Mouse (Mus musculus) heart, adult 2 months (tissue): ENCODE measurements around the gene Hexdc. TPM values are rescaled to one million over a fixed set of nuclear protein-coding genes. Genes with fewer than 3 reads are reported as not detected.

ENCODE experiments used
- DNase-seq, 2 experiments: peaks; one replicate each; pipeline ENCODE4 v3.0.0; 2021
- H3K27ac ChIP-seq: fragments of 200-600 bp; 2 replicates; pipeline ENCODE4 v1.8.1; 2022
- H3K27me3 ChIP-seq: fragments of 200-500 bp; 2 replicates; pipeline ENCODE4 v1.6.1; 2012; ENCODE audit warnings: mild to moderate bottlenecking, low read length, inconsistent platforms, mixed read lengths; ENCODE audit not compliant: control insufficient read depth, insufficient read depth
- H3K36me3 ChIP-seq: fragments of 200-500 bp; 2 replicates; pipeline ENCODE4 v1.6.1; 2012; ENCODE audit warnings: low read length, inconsistent platforms; ENCODE audit not compliant: control insufficient read depth, insufficient read depth
- H3K4me1 ChIP-seq: fragments of 200-500 bp; 2 replicates; pipeline ENCODE4 v1.6.1; 2011; ENCODE audit warnings: low read length; ENCODE audit not compliant: control insufficient read depth, insufficient read depth
- H3K4me3 ChIP-seq: fragments of 200-600 bp; 2 replicates; pipeline ENCODE4 v1.8.1; 2022
- H3K79me2 ChIP-seq: fragments of 200-500 bp; replicated peaks from 2 replicates; pipeline ENCODE4 v1.6.1; 2012; ENCODE audit warnings: mild to moderate bottlenecking, inconsistent platforms, low read length, moderate library complexity, mixed read lengths; ENCODE audit not compliant: control insufficient read depth, insufficient read depth
- H3K9ac ChIP-seq: fragments of 200-500 bp; 2 replicates; pipeline ENCODE4 v1.6.1; 2012; ENCODE audit warnings: low read depth, mild to moderate bottlenecking, control low read depth, inconsistent platforms, low read length, mixed read lengths
- CTCF ChIP-seq: fragments of 200-600 bp; IDR thresholded peaks from 2 replicates; pipeline ENCODE4 v1.8.1; 2022; ENCODE audit warnings: antibody characterized with exemption, mild to moderate bottlenecking, moderate library complexity
- EP300 ChIP-seq: fragments of 200-500 bp; IDR thresholded peaks from 2 replicates; pipeline ENCODE4 v1.6.1; 2011; ENCODE audit warnings: low read depth, low read length, control low read depth; ENCODE audit not compliant: insufficient read depth
- POLR2A ChIP-seq: fragments of 200-500 bp; IDR thresholded peaks from 2 replicates; pipeline ENCODE4 v1.6.1; 2011; ENCODE audit warnings: mild to moderate bottlenecking, low read depth, low read length, control low read depth; ENCODE audit not compliant: insufficient read depth
- WGBS: fragments of 180-500 bp; shearing (Covaris S2); methylation state at CpG from one replicate; pipeline ENCODE4 v1.1.7; 2018; 5-methylcytosine and 5-hydroxymethylcytosine counted together
- intact Hi-C: fragments of 180-260 bp; cut with DNase I; formaldehyde crosslinking; loops from one replicate; pipeline ENCODE4 v1.15.1; 2025
- polyA plus RNA-seq: library from polyadenylated mRNA; depleted of rRNA; stranded (reverse); fragments of >200 nt; gene quantifications from 2 replicates; pipeline ENCODE4 v1.2.3, GENCODE M21; 2012; rRNA removed
- total RNA-seq, 2 experiments: library from RNA; stranded (reverse); gene quantifications; 2 replicates each; pipeline ENCODE4 v1.2.3; 2021

Gene Hexdc
- total and polyA plus RNA-seq, 3 experiments, result 6.7 to 10.1 (median 7.6) TPM

- TF ChIP-seq EP300 (no peak), POLR2A (no peak), CTCF (no peak)
- H3K4me1 ChIP-seq, result peaks cover 4% of the 10 kb centered on the region
- no peak overlapping the region for H3K4me3 ChIP-seq
- H3K27ac ChIP-seq, result no peak overlapping the region
- peaks cover 1% of the 10 kb centered on the region; the same call in 1 of the 2 replicates for H3K79me2 ChIP-seq
- H3K9ac ChIP-seq, result no peak overlapping the region
- no peak for DNase-seq
- H3K36me3 ChIP-seq, result peaks cover 27% of the 10 kb centered on the region
- H3K27me3 ChIP-seq, result no peaks in the 10 kb centered on the region
- intact Hi-C loops, result loop anchor here (2.0 kb wide), 1 partner anchor 19 kb away; the partner anchor contains the start of gene Foxk2
- 58% methylated on average over 2 of the region's 2 CpGs for whole genome bisulfite sequencing
Measured at GRCm38 (mm10) chr11:121239669-121240068, 35.4 kb downstream of the Hexdc start.

- Histone ChIP-seq H3K36me3 (no peaks in the 10 kb centered on the region), H3K27me3 (no peaks in the 10 kb centered on the region), H3K79me2 (no peaks in the 10 kb centered on the region), H3K4me3 (no peak overlapping the region), H3K9ac (no peak overlapping the region), H3K4me1 (no peaks in the 10 kb centered on the region), H3K27ac (no peak overlapping the region)
- TF ChIP-seq CTCF (no peak), EP300 (no peak), POLR2A (no peak)
- no peak for DNase-seq
- 76% methylated on average over 8 of the region's 8 CpGs for WGBS
- intact Hi-C loops, result no loop called here
Measured at GRCm38 (mm10) chr11:121250196-121250595, 46.0 kb downstream of the Hexdc start.

DNA sequence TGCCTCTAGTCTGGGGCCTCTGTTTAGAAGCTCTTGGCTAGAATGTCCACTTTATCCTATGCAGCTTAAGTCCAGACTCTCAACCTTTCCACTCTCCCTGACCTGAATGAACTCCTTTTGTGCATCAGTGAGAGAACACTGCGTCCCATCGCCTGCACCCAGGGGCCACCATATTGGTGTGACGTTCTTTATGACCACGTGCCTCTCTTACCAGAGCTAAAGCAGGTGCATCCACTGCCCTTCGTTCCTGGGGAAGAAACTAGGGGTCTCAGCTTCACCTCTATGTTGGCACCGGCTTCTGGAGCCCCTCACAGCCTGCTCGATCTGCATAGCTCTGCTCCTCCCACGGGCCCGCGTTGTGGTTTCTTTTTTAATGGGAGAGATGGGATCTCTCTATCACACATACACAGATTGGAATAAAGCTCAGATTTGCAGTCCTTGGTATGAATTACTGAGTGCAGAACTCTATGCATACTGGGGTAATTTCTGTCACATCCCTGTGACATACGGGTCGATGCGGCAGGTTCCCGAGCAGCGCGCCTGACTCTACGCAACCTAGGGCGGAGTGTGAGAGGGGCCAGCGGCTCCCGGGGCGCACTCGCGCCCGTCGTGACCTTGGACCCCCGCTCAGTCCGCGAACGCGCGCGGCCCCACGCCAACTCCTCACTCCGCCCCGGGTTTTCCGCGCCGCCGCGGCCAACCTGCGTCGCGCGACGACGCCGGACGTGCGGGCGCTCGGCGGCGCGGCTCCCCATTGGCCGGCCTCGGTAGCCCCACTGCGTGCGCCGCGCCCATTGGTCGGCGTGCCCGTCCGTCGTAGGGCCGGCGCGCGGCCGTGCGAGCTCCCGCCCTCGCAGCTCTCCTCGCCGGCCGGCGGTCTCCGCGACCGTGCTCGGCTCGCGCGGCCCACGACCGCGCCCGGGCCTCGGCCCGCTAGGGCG lies 55.2 kb downstream of the Hexdc start, which contains the start of gene Foxk2:
Foxk2 (plus strand) TSS at position 831 of the 941 bp plus-strand sequence.
- H3K27ac ChIP-seq, result peak within 1 kb of the TSS; percentile 86
- H3K4me1 ChIP-seq, result peaks cover 5% of the 10 kb centered on the region
- peak; percentile 47; the same call in 1 of the 2 replicates for TF ChIP-seq POLR2A
- 0 out of 2 replicates have a peak, but pooled peaks have one; percentile 12 for TF ChIP-seq EP300
- no peak for TF ChIP-seq CTCF
- H3K27me3 ChIP-seq, result no peaks in the 10 kb centered on the region
- 4% methylated on average over 91 of the region's 91 CpGs for WGBS
- peak within 1 kb of the TSS; percentile 97 for H3K9ac ChIP-seq
- intact Hi-C loops, result loop anchor here (2.0 to 10.0 kb wide), 2 partner anchors 19 to 425 kb away; no protein-coding TSS in a partner anchor
- H3K79me2 ChIP-seq, result peaks cover 9% of the 10 kb centered on the region
- DNase-seq, result peak; percentile 96
- peaks cover 7% of the 10 kb centered on the region; the same call in 1 of the 2 replicates for H3K36me3 ChIP-seq
- H3K4me3 ChIP-seq, result peak within 1 kb of the TSS; percentile 91

DNA sequence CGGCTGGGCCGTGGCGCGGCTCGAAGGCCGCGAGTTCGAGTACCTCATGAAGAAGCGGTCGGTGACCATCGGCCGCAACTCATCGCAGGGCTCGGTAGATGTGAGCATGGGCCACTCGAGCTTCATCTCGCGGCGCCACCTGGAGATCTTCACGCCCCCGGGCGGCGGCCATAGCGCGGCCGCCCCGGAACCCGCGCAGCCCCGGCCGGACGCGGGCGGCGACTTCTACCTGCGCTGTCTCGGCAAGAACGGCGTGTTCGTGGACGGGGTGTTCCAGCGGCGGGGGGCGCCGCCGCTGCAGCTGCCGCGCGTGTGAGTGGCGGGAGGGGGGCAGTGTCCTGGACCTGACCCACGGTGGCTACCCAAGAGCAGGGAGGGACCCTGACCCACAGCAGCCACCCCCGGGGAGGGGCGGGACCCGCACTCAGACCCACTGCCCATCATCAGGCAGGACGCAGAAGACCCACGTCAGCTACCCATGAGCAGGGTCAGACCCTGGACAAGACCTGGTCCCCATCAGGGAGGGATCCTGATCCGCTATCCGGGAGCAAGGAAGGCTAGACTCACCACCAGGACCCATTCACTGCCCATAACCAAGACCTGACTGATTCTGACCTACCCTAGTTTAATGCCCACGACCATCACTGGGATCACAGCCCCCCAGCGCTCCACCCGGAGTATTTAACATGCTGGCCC lies 56.1 kb downstream of the Hexdc start:
- peak; percentile 46 to 60 for DNase-seq
- Histone ChIP-seq H3K27ac (peak overlapping the region; percentile 67), H3K4me3 (peak overlapping the region; percentile 91), H3K9ac (peak overlapping the region; percentile 97), H3K79me2 (peaks cover 9% of the 10 kb centered on the region), H3K4me1 (peaks cover 5% of the 10 kb centered on the region), H3K36me3 (peaks cover 7% of the 10 kb centered on the region; the same call in 1 of the 2 replicates), H3K27me3 (no peaks in the 10 kb centered on the region)
- TF ChIP-seq CTCF, result no peak
- TF ChIP-seq EP300, result no peak
- TF ChIP-seq POLR2A, result no peak
- under 1% methylated on average over 59 of the region's 60 CpGs for WGBS
- intact Hi-C loops, result loop anchor here (10.0 kb wide), 1 partner anchor 424 kb away; no protein-coding TSS in a partner anchor

DNA sequence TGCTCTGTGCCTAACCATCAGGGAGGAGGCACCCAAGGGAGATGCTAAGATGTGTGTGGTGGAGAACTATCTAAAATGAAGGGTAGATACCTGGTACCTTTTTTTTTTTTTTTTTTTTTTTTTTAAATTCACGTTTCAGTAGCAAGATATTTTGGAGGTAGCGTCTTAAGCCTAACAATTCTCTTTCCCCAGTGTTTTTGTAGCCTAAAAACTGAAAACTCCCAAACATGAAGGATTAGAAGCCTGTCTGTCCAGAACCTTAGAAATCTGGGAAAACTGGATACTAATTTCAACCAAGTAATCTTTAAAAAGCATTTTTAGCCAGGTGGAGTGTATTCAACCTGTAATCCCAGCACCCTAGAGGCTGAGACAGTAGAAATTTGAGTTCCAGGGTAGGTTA lies 56.8 kb downstream of the Hexdc start:
- intact Hi-C loops, result loop anchor here (10.0 kb wide), 1 partner anchor 424 kb away; no protein-coding TSS in a partner anchor

More for the DNA sequence above, 56.8 kb downstream of the Hexdc start:
- H3K79me2 ChIP-seq, result peaks cover 9% of the 10 kb centered on the region
- H3K9ac ChIP-seq, result peak overlapping the region; percentile 97; the same call in 1 of the 2 replicates
- H3K27me3 ChIP-seq, result no peaks in the 10 kb centered on the region
- WGBS, result 45% methylated on average over 2 of the region's 2 CpGs
- TF ChIP-seq EP300 (no peak), POLR2A (no peak), CTCF (no peak)
- peaks cover 7% of the 10 kb centered on the region; the same call in 1 of the 2 replicates for H3K36me3 ChIP-seq
- no peak for DNase-seq
- peaks cover 5% of the 10 kb centered on the region for H3K4me1 ChIP-seq
- no peak overlapping the region; the same call in 1 of the 2 replicates for H3K27ac ChIP-seq
- peak overlapping the region; percentile 91 for H3K4me3 ChIP-seq

Other genes with a start within 250 kb of the Hexdc start
- 10 to 100 TPM; 48.7 to 55.9 TPM for gene Csnk1d, start 213.1 kb upstream of the Hexdc start, total RNA-seq
- 33.9 and 45.6 TPM in 2 replicates for gene Csnk1d, start 213.1 kb upstream of the Hexdc start, polyA plus RNA-seq
- gene Cd7, start 165.0 kb upstream of the Hexdc start, total RNA-seq, result under 1 TPM; 0.23 to 0.26 TPM
- 1.3 and 1.9 TPM in 2 replicates for gene Cd7, start 165.0 kb upstream of the Hexdc start, polyA plus RNA-seq
- not detected for gene Sectm1b, start 140.9 kb upstream of the Hexdc start, total RNA-seq
- not detected in 2 replicates for gene Sectm1b, start 140.9 kb upstream of the Hexdc start, polyA plus RNA-seq
- gene Sectm1a, start 123.2 kb upstream of the Hexdc start, total RNA-seq, result not detected
- not detected in 2 replicates for gene Sectm1a, start 123.2 kb upstream of the Hexdc start, polyA plus RNA-seq
- gene Tex19.2, start 85.8 kb upstream of the Hexdc start, total RNA-seq, result not detected
- not detected in 2 replicates for gene Tex19.2, start 85.8 kb upstream of the Hexdc start, polyA plus RNA-seq
- not detected for gene Tex19.1, start 58.3 kb upstream of the Hexdc start, total RNA-seq
- not detected in 2 replicates for gene Tex19.1, start 58.3 kb upstream of the Hexdc start, polyA plus RNA-seq
- under 1 TPM; 0.20 to 0.37 TPM for gene Uts2r, start 44.2 kb upstream of the Hexdc start, total RNA-seq
- gene Uts2r, start 44.2 kb upstream of the Hexdc start, polyA plus RNA-seq, result 1.9 and 3.2 TPM in 2 replicates
- 10 to 100 TPM; 15.8 to 19.8 TPM for gene Ogfod3, start 278 bp downstream of the Hexdc start, total RNA-seq
- 12.5 and 15.8 TPM in 2 replicates for gene Ogfod3, start 278 bp downstream of the Hexdc start, polyA plus RNA-seq
- gene Cybc1, start 24.9 kb downstream of the Hexdc start, total RNA-seq, result 1 to 10 TPM; 7.6 TPM
- gene Cybc1, start 24.9 kb downstream of the Hexdc start, polyA plus RNA-seq, result 10.4 and 15.2 TPM in 2 replicates
- 100 to 1,000 TPM in 1 of 2 experiments, 10 to 100 TPM in 1; 76.7 to 102 TPM for gene Narf, start 32.8 kb downstream of the Hexdc start, total RNA-seq
- gene Narf, start 32.8 kb downstream of the Hexdc start, polyA plus RNA-seq, result 91.4 and 145 TPM in 2 replicates
- 10 to 100 TPM; 20.3 to 22.0 TPM for gene Foxk2, start 55.6 kb downstream of the Hexdc start, total RNA-seq
- 13.6 and 19.4 TPM in 2 replicates for gene Foxk2, start 55.6 kb downstream of the Hexdc start, polyA plus RNA-seq
- gene Wdr45b, start 150.0 kb downstream of the Hexdc start, total RNA-seq, result 10 to 100 TPM; 34.4 to 36.8 TPM
- gene Wdr45b, start 150.0 kb downstream of the Hexdc start, polyA plus RNA-seq, result 36.9 and 57.6 TPM in 2 replicates
- gene Rab40b, start 183.8 kb downstream of the Hexdc start, total RNA-seq, result 1 to 10 TPM in 1 of 2 experiments, under 1 TPM in 1; 0.91 to 1.5 TPM
- 2.0 and 2.8 TPM in 2 replicates for gene Rab40b, start 183.8 kb downstream of the Hexdc start, polyA plus RNA-seq
- gene Fn3krp, start 217.0 kb downstream of the Hexdc start, total RNA-seq, result 1 to 10 TPM; 6.2 to 6.9 TPM
- gene Fn3krp, start 217.0 kb downstream of the Hexdc start, polyA plus RNA-seq, result 7.1 and 9.1 TPM in 2 replicates
- gene Fn3k, start 230.5 kb downstream of the Hexdc start, total RNA-seq, result 10 to 100 TPM; 23.6 to 26.3 TPM
- 20.4 and 23.7 TPM in 2 replicates for gene Fn3k, start 230.5 kb downstream of the Hexdc start, polyA plus RNA-seq
- gene Tbcd, start 247.5 kb downstream of the Hexdc start, total RNA-seq, result 10 to 100 TPM; 10.6 to 11.4 TPM
- gene Tbcd, start 247.5 kb downstream of the Hexdc start, polyA plus RNA-seq, result 17.4 and 20.3 TPM in 2 replicates